Mouse (Mus musculus) MEL (cell line): ENCODE results near the gene Recql5. TPM values are rescaled to one million over a fixed set of nuclear protein-coding genes. Genes with fewer than 3 reads are reported as not detected.

Source experiments
- DNase-seq: peaks from one replicate; pipeline ENCODE4 v3.0.0; 2011; ENCODE audit warnings: low read depth, low spot score
- H3K27ac ChIP-seq: 2 replicates; pipeline ENCODE4 v1.5.1; 2012; ENCODE audit warnings: low read depth, mild to moderate bottlenecking, control low read depth, low read length, moderate library complexity; ENCODE audit not compliant: control insufficient read depth
- H3K27me3 ChIP-seq, 2 experiments: fragments of 150-350 bp in 1 of 2; sonication (generic) in 1 of 2; 2 replicates each; pipeline ENCODE4 v1.6.1; 2012; ENCODE audit warnings: low read length in 2 of 2, mild to moderate bottlenecking in 2 of 2, improper control_type of control experiment in 1 of 2, moderate library complexity in 1 of 2; ENCODE audit not compliant: insufficient read depth in 2 of 2, control insufficient read depth in 1 of 2
- H3K36me3 ChIP-seq, 2 experiments: 2 replicates each; pipeline ENCODE4 v1.6.1; 2012 to 2014; ENCODE audit warnings: low read length in 2 of 2, improper control_type of control experiment in 1 of 2, inconsistent platforms in 1 of 2, mild to moderate bottlenecking in 1 of 2; ENCODE audit not compliant: insufficient read depth in 2 of 2, control insufficient read depth in 1 of 2
- H3K4me1 ChIP-seq, 2 experiments: fragments of 150-350 bp in 1 of 2; sonication (generic) in 1 of 2; 2 replicates each; pipeline ENCODE4 v1.6.1; 2012; ENCODE audit warnings: low read length in 2 of 2, improper control_type of control experiment in 1 of 2, mild to moderate bottlenecking in 1 of 2; ENCODE audit not compliant: insufficient read depth in 2 of 2, control insufficient read depth in 1 of 2
- H3K4me3 ChIP-seq, 2 experiments: fragments of 150-350 bp in 1 of 2; sonication (generic) in 1 of 2; 2 replicates each; pipeline ENCODE4 v1.5.1; 2012; ENCODE audit warnings: low read depth in 2 of 2, low read length in 2 of 2, mild to moderate bottlenecking in 2 of 2, moderate library complexity in 2 of 2, control low read depth in 1 of 2, improper control_type of control experiment in 1 of 2; ENCODE audit not compliant: control insufficient read depth in 1 of 2, insufficient read depth in 1 of 2
- H3K79me2 ChIP-seq: 2 replicates; pipeline ENCODE4 v1.6.1; 2012; ENCODE audit warnings: mild to moderate bottlenecking, low read length, moderate library complexity; ENCODE audit not compliant: control insufficient read depth, poor library complexity, insufficient read depth
- H3K9ac ChIP-seq: 2 replicates; pipeline ENCODE4 v1.6.1; 2012; ENCODE audit warnings: low read depth, mild to moderate bottlenecking, control low read depth, low read length, moderate library complexity; ENCODE audit not compliant: control insufficient read depth, poor library complexity, severe bottlenecking
- H3K9me3 ChIP-seq: fragments of 150-350 bp; sonication (generic); replicated peaks from 2 replicates; pipeline ENCODE4 v1.6.1; 2012; ENCODE audit warnings: mild to moderate bottlenecking, low read length, improper control_type of control experiment, moderate library complexity; ENCODE audit not compliant: insufficient read depth
- BHLHE40 ChIP-seq: IDR thresholded peaks from 2 replicates; pipeline ENCODE4 v1.6.1; 2012; ENCODE audit warnings: low read depth, mild to moderate bottlenecking, inconsistent platforms, low read length, improper control_type of control experiment, borderline replicate concordance
- E2F4 ChIP-seq: IDR thresholded peaks from 2 replicates; pipeline ENCODE4 v1.6.1; 2011; ENCODE audit warnings: low read depth, low read length, improper control_type of control experiment, borderline replicate concordance
- ETS1 ChIP-seq: IDR thresholded peaks from 2 replicates; pipeline ENCODE4 v1.6.1; 2012; ENCODE audit warnings: low read depth, mild to moderate bottlenecking, inconsistent platforms, low read length, improper control_type of control experiment, moderate library complexity
- GABPA ChIP-seq: IDR thresholded peaks from 2 replicates; pipeline ENCODE4 v1.6.1; 2012; ENCODE audit warnings: low read depth, mild to moderate bottlenecking, inconsistent platforms, low read length, improper control_type of control experiment, moderate library complexity
- GATA1 ChIP-seq: IDR thresholded peaks from 2 replicates; pipeline ENCODE4 v1.6.1; 2011; ENCODE audit warnings: low read depth, low read length, improper control_type of control experiment
- JUND ChIP-seq: IDR thresholded peaks from 2 replicates; pipeline ENCODE4 v1.6.1; 2011; ENCODE audit warnings: low read depth, mild to moderate bottlenecking, improper control_type of control experiment, low read length
- KAT2A ChIP-seq: conservative IDR thresholded peaks from 2 replicates; pipeline ENCODE4 v1.6.1; 2012; ENCODE audit warnings: low read depth, low read length, improper control_type of control experiment, inconsistent platforms
- MAFK ChIP-seq: IDR thresholded peaks from 2 replicates; pipeline ENCODE4 v1.6.1; 2011; ENCODE audit warnings: low read depth, mild to moderate bottlenecking, low read length, improper control_type of control experiment, borderline replicate concordance
- MAZ ChIP-seq: IDR thresholded peaks from 2 replicates; pipeline ENCODE4 v1.6.1; 2012; ENCODE audit warnings: low read depth, mild to moderate bottlenecking, inconsistent platforms, low read length, improper control_type of control experiment
- MEF2A ChIP-seq: IDR thresholded peaks from 2 replicates; pipeline ENCODE4 v1.6.1; 2014; ENCODE audit warnings: low read depth, mild to moderate bottlenecking, inconsistent platforms, low read length, improper control_type of control experiment; ENCODE audit not compliant: poor library complexity, insufficient replicate concordance, severe bottlenecking; ENCODE audit errors: extremely low read depth
- MYB ChIP-seq: IDR thresholded peaks from 2 replicates; pipeline ENCODE4 v1.6.1; 2011; ENCODE audit warnings: mild to moderate bottlenecking, low read depth, low read length, improper control_type of control experiment
- MYC ChIP-seq: IDR thresholded peaks from 2 replicates; pipeline ENCODE4 v1.6.1; 2011; ENCODE audit warnings: low read depth, mild to moderate bottlenecking, low read length, improper control_type of control experiment, moderate library complexity
- NELFE ChIP-seq: IDR thresholded peaks from 2 replicates; pipeline ENCODE4 v1.6.1; 2011; ENCODE audit warnings: low read depth, low read length, improper control_type of control experiment
- NRF1 ChIP-seq: IDR thresholded peaks from 2 replicates; pipeline ENCODE4 v1.6.1; 2014; ENCODE audit warnings: low read depth, mild to moderate bottlenecking, inconsistent platforms, low read length, improper control_type of control experiment, moderate library complexity; ENCODE audit not compliant: poor library complexity, insufficient read depth, severe bottlenecking
- POLR2A ChIP-seq, 2 experiments: IDR thresholded peaks; 2 replicates each; pipeline ENCODE4 v1.6.1; 2011 to 2012; ENCODE audit warnings: low read length in 2 of 2, mild to moderate bottlenecking in 2 of 2, control low read depth in 1 of 2, improper control_type of control experiment in 1 of 2, low read depth in 1 of 2, moderate library complexity in 1 of 2; ENCODE audit not compliant: control insufficient read depth in 1 of 2, insufficient read depth in 1 of 2, poor library complexity in 1 of 2
- POLR2AphosphoS5 ChIP-seq: IDR thresholded peaks from 2 replicates; pipeline ENCODE4 v1.6.1; 2012; ENCODE audit warnings: low read depth, borderline replicate concordance, mild to moderate bottlenecking, inconsistent platforms, low read length, moderate library complexity, mixed read lengths
- RAD21 ChIP-seq: IDR thresholded peaks from 2 replicates; pipeline ENCODE4 v1.6.1; 2011; ENCODE audit warnings: mild to moderate bottlenecking, low read depth, low read length, improper control_type of control experiment
- SIN3A ChIP-seq: IDR thresholded peaks from 2 replicates; pipeline ENCODE4 v1.6.1; 2012; ENCODE audit warnings: low read length, improper control_type of control experiment, inconsistent platforms
- TBP ChIP-seq: IDR thresholded peaks from 2 replicates; pipeline ENCODE4 v1.8.0; 2011; ENCODE audit warnings: low read depth, low read length, improper control_type of control experiment
- ZC3H11A ChIP-seq: IDR thresholded peaks from 2 replicates; pipeline ENCODE4 v1.6.1; 2012; ENCODE audit warnings: low read depth, mild to moderate bottlenecking, inconsistent platforms, low read length, improper control_type of control experiment
- polyA plus RNA-seq, 2 experiments: library from polyadenylated mRNA; stranded (reverse) in 1 of 2; unstranded in 1 of 2; fragments of >175 nt in 1 of 2; fragments of >200 nt in 1 of 2; gene quantifications; 2 replicates each; pipeline versions ENCODE4 v1.2.1 to v1.2.4; 2012; ENCODE audit warnings: low replicate concordance in 2 of 2, low read depth in 1 of 2; ENCODE audit not compliant: insufficient read length in 2 of 2, insufficient read depth in 1 of 2, missing spikeins in 1 of 2
- total RNA-seq: library from RNA; depleted of rRNA; stranded (reverse); fragments of 300-350 nt; gene quantifications from 2 replicates; pipeline ENCODE4 v1.2.3, GENCODE M21; 2012; rRNA removed

Gene Recql5
- total and polyA plus RNA-seq, 3 experiments = 20.3 to 21.5 TPM; not detected in 1

DNA sequence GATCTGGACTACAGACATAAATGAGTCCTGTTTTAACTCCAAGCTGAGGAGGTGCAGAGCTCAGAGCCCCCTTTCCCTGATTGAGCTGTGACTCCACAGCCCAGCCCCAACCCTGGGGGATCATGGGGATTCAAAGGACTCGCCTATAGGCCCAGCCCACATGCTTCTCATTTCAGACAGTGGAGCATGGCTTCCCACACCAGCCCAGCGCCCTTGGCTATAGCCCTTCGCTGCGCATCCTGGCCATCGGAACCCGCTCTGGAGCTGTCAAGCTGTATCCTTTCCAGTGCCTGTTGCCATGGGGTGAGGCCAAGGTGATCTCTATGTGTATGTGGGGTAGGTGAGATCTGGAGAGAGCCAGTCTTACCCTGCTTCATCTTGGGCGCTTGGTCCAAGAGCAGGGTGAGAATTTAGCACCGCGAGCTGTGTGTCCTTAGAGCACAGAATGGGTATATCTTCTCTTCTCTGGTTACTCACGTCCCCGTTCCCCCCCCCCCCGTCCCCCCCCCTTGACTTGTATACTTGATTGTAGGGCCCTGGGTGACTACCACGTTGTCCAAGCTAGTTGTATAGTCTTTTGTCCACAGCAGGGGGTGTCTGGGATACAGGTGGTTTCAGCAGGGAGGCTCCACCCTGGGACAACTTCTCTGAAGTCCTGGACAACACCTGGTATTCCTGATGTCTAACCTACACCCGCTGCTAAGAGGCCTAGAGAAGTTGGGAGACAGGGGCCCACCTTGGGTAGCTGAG, 90.0 kb downstream of the Recql5 start:
- H3K79me2 ChIP-seq = no peaks in the 10 kb centered on the region
- no peaks in the 10 kb centered on the region for H3K27me3 ChIP-seq
- no peak overlapping the region; the same call in 1 of the 2 replicates for H3K27ac ChIP-seq
- TF ChIP-seq GABPA (no peak), MYB (no peak), ZC3H11A (no peak), POLR2AphosphoS5 (no peak), JUND (no peak), TBP (no peak), MEF2A (no peak), BHLHE40 (no peak), KAT2A (no peak), MYC (no peak), ETS1 (no peak), MAZ (no peak), POLR2A (IDR thresholded peaks at IDR 0.05; ENCODE audit: control insufficient read depth in 1 of 2, insufficient read depth in 1 of 2, low read depth in 1 of 2, low read length in 2 of 2, poor library complexity in 1 of 2) (no peak), E2F4 (no peak), SIN3A (no peak), MAFK (no peak), NRF1 (no peak), RAD21 (no peak), NELFE (no peak), GATA1 (no peak)
- H3K36me3 ChIP-seq = peaks cover 0 to 14% of the 10 kb centered on the region in 2 experiments
- no peaks in the 10 kb centered on the region for H3K9me3 ChIP-seq
- H3K4me1 ChIP-seq = peaks cover 16 to 28% of the 10 kb centered on the region in 2 experiments
- DNase-seq = no peak
- no peak overlapping the region for H3K4me3 ChIP-seq
- H3K9ac ChIP-seq = no peak overlapping the region

Other genes starting within 250 kb of the Recql5 start
- 75.3 and 93.2 TPM in 2 replicates for gene Grb2, start 224.9 kb downstream of the Recql5 start, total RNA-seq
- gene Grb2, start 224.9 kb downstream of the Recql5 start, polyA plus RNA-seq = 100 to 1,000 TPM in 1 of 2 experiments, not detected in 1; 261 TPM
- 23.2 and 26.2 TPM in 2 replicates for gene Tmem94, start 168.0 kb downstream of the Recql5 start, total RNA-seq
- gene Tmem94, start 168.0 kb downstream of the Recql5 start, polyA plus RNA-seq = 10 to 100 TPM; 38.9 to 64.4 TPM
- 6.5 and 6.8 TPM in 2 replicates for gene Caskin2, start 119.8 kb downstream of the Recql5 start, total RNA-seq
- gene Caskin2, start 119.8 kb downstream of the Recql5 start, polyA plus RNA-seq = 10 to 100 TPM in 1 of 2 experiments, not detected in 1; 10.9 TPM
- 55.5 and 72.0 TPM in 2 replicates for gene Tsen54, start 118.8 kb downstream of the Recql5 start, total RNA-seq
- 10 to 100 TPM in 1 of 2 experiments, not detected in 1; 55.8 TPM for gene Tsen54, start 118.8 kb downstream of the Recql5 start, polyA plus RNA-seq
- gene Llgl2, start 109.4 kb downstream of the Recql5 start, total RNA-seq = 13.7 and 15.9 TPM in 2 replicates
- 10 to 100 TPM in 1 of 2 experiments, not detected in 1; 22.6 TPM for gene Llgl2, start 109.4 kb downstream of the Recql5 start, polyA plus RNA-seq
- gene Myo15b, start 75.1 kb downstream of the Recql5 start, total RNA-seq = 1.3 and 1.5 TPM in 2 replicates
- gene Myo15b, start 75.1 kb downstream of the Recql5 start, polyA plus RNA-seq = 1 to 10 TPM in 1 of 2 experiments, not detected in 1; 3.2 TPM
- 24.9 and 41.0 TPM in 2 replicates for gene Smim5, start 33.5 kb downstream of the Recql5 start, total RNA-seq
- gene Smim5, start 33.5 kb downstream of the Recql5 start, polyA plus RNA-seq = 10 to 100 TPM in 1 of 2 experiments, not detected in 1; 24.8 TPM
- gene Smim6, start 21.5 kb downstream of the Recql5 start, total RNA-seq = 1.2 and 1.3 TPM in 2 replicates
- 1 to 10 TPM in 1 of 2 experiments, not detected in 1; 3.8 TPM for gene Smim6, start 21.5 kb downstream of the Recql5 start, polyA plus RNA-seq
- 51.6 and 69.2 TPM in 2 replicates for gene Sap30bp, start 195 bp downstream of the Recql5 start, total RNA-seq
- gene Sap30bp, start 195 bp downstream of the Recql5 start, polyA plus RNA-seq = 10 to 100 TPM in 1 of 2 experiments, not detected in 1; 49.1 TPM
- gene Itgb4, start 41.2 kb upstream of the Recql5 start, total RNA-seq = 0.39 and 0.69 TPM in 2 replicates
- gene Itgb4, start 41.2 kb upstream of the Recql5 start, polyA plus RNA-seq = under 1 TPM in 1 of 2 experiments, not detected in 1; 0.85 TPM
- 253 and 322 TPM in 2 replicates for gene Galk1, start 79.2 kb upstream of the Recql5 start, total RNA-seq
- gene Galk1, start 79.2 kb upstream of the Recql5 start, polyA plus RNA-seq = 100 to 1,000 TPM in 1 of 2 experiments, not detected in 1; 326 TPM
- gene H3f3b, start 94.5 kb upstream of the Recql5 start, total RNA-seq = 451 and 498 TPM in 2 replicates
- 100 to 1,000 TPM in 1 of 2 experiments, 10 to 100 TPM in 1; 96.6 to 767 TPM for gene H3f3b, start 94.5 kb upstream of the Recql5 start, polyA plus RNA-seq
- gene Unk, start 96.8 kb upstream of the Recql5 start, total RNA-seq = 21.7 and 24.0 TPM in 2 replicates
- gene Unk, start 96.8 kb upstream of the Recql5 start, polyA plus RNA-seq = 10 to 100 TPM in 1 of 2 experiments, not detected in 1; 42.3 TPM
- gene Unc13d, start 144.5 kb upstream of the Recql5 start, total RNA-seq = 146 and 176 TPM in 2 replicates
- 100 to 1,000 TPM in 1 of 2 experiments, not detected in 1; 115 TPM for gene Unc13d, start 144.5 kb upstream of the Recql5 start, polyA plus RNA-seq
- gene Wbp2, start 153.5 kb upstream of the Recql5 start, total RNA-seq = 16.5 and 19.4 TPM in 2 replicates
- gene Wbp2, start 153.5 kb upstream of the Recql5 start, polyA plus RNA-seq = 10 to 100 TPM in 1 of 2 experiments, not detected in 1; 75.8 TPM
- 3.6 and 6.7 TPM in 2 replicates for gene Trim47, start 193.7 kb upstream of the Recql5 start, total RNA-seq
- 1 to 10 TPM in 1 of 2 experiments, not detected in 1; 5.6 TPM for gene Trim47, start 193.7 kb upstream of the Recql5 start, polyA plus RNA-seq
- gene Trim65, start 197.7 kb upstream of the Recql5 start, total RNA-seq = 8.2 and 8.8 TPM in 2 replicates
- 10 to 100 TPM in 1 of 2 experiments, not detected in 1; 10.7 TPM for gene Trim65, start 197.7 kb upstream of the Recql5 start, polyA plus RNA-seq
- 105 and 113 TPM in 2 replicates for gene Mrpl38, start 205.4 kb upstream of the Recql5 start, total RNA-seq
- gene Mrpl38, start 205.4 kb upstream of the Recql5 start, polyA plus RNA-seq = 100 to 1,000 TPM in 1 of 2 experiments, not detected in 1; 157 TPM
- gene Fbf1, start 234.7 kb upstream of the Recql5 start, total RNA-seq = 29.0 and 32.5 TPM in 2 replicates
- gene Fbf1, start 234.7 kb upstream of the Recql5 start, polyA plus RNA-seq = 10 to 100 TPM in 1 of 2 experiments, not detected in 1; 29.2 TPM